Mouse (Mus musculus) thymus, postnatal 4 days (tissue): ENCODE measurements around the gene 1300017J02Rik.
A peak's percentile ranks its signal among the peaks of the same experiment; 100 is the strongest.

Experiments used
- DNase-seq: peaks from one replicate; pipeline ENCODE4 v3.0.0; 2021

The 1300017J02Rik gene

DNA sequence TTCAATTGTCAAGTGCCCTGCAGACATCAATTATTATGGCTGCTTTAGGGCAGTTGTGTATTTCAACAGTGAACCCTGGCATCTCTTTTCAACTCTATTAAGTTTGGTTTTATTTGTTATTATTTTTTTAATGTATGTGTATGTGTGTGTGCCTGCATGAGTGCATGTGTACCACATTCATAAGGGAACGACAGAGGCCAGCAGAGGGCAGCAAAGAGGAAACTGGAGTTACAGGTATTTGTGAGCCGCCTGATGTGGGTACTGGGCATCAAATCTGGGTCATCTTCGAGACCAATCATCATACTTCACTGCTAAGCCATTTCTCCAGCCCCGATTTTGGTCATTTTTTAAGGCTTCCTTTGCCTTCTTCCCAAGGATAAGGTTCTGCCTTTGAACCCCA is 39.1 kb downstream of the 1300017J02Rik start:
- DNase-seq = peak; percentile 20

DNA sequence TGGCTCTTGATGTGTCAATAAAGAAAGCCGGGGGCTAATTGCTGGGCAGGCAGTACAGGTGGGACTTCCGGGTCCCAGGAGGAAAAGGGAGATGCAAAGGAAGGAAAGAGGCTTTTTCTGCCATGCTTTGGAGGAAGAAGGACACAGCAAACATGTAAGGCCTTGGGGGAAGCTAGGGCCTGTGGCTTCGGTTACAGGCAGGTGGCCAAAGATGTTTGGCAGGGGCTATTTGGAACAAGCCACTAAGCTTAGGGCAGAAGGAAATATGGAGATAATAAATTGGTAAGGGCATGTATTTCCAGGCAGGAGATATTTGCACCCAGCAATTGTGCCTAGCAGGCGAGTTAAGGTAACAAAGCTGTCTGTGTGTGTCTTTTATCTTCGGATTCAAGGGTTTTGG is 52.0 kb downstream of the 1300017J02Rik start:
- DNase-seq = no peak

DNA sequence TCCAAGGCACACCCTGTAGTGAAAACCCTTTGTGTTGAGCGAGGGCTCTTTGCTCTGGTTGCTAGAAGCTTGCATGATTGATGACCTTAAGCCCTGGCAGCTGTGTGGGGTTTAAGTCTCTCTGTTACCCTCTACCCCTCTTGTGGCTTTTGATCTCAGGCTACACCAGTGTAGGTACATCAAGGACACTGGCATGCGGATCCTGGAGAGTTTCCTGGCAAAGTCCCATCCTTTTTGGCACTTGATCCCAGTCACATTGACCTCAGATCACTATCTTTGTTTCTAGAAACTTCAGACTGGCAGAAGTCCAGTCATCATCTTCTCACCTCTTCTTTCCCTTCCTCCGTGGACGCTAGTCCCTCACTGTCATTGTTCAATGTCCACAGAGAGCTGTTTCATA is 56.3 kb downstream of the 1300017J02Rik start:
- no peak for DNase-seq

DNA sequence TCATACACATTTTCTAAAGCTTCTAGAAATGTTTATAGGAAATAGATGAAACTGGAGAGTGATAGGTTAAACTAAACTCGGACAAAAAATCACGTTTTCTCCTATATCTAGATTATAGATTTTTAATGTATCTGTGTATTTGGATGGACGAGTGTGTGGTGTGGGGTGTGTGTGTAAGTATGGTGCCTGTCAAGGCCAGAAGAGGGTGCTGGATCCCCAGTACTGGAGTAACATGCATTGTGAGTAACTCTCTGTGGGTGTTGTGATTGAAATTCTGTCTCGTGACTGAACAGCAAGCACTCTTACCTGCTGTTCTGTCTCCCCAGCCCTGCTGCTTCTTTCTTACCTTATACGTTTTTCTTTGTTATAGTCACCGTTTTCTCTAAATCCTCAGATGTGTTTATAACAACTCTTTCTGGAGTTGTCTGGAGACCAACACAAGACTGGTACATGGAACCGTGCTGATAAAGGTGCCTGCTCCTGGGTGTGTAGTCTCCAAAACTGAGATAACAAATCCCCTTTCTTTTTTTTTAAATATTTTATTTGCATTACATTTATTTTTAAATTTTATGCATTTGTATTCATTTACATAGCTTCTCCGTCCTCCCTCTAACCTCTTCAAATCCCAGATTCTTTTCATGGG is 58.2 kb downstream of the 1300017J02Rik start:
- DNase-seq = no peak

DNA sequence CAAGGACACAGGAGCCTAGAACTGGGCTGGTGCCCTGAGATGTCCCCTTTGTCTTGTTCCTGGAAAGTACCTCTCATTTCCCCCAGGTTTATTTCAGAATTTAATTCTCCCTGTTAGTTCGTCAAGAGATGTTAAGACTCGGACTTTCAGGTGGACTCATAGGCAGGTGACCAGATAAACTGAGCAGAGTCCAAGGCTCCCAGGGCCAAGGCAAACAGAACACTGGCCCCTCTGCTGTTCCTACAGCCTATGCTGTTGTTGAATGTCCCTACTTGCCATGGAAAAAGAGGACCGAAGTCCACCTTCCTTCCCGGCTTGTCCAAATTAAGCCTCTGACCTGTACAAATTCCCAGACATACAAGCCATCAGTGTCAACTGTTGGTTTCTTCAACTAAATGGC is 61.2 kb downstream of the 1300017J02Rik start:
- DNase-seq = no peak

DNA sequence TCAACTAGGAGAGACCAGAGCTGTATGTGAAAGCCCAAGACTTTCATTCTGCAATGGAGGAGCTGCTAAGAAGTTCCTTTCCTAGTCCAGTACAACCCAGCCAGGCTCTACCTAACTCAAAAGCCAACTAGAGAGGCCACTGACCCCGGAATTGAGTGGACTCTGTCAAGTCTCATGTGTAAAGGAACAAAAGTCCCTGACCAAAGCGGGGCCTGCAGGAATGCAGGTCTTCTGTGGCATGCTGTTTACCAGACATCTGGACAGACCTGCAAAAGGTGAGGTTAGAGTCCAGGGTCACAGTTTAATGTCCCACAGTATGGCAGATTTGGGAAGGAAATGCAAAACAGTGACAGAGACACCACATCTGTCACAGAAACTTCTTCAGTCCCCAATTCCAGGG is 63.7 kb downstream of the 1300017J02Rik start:
- no peak for DNase-seq

DNA sequence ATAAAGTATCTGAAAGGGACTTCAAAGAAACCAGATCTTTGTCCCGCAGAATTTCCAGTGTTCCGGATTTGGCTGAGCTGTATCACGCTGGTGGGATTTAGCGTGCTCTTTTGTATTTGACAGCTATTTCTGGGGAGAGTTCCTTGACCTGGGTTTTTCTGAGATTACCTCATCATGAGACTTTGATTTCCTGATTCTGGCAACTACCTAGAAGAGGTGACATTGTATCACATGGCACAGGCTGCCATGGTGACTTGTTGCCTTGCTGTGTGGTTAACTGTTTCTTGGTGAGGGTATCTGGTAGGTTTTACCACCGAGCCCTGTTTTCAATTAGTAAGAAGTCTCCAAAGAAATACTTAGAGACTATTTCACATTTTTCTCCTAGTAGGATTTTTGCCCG is 65.4 kb downstream of the 1300017J02Rik start:
- DNase-seq = no peak

DNA sequence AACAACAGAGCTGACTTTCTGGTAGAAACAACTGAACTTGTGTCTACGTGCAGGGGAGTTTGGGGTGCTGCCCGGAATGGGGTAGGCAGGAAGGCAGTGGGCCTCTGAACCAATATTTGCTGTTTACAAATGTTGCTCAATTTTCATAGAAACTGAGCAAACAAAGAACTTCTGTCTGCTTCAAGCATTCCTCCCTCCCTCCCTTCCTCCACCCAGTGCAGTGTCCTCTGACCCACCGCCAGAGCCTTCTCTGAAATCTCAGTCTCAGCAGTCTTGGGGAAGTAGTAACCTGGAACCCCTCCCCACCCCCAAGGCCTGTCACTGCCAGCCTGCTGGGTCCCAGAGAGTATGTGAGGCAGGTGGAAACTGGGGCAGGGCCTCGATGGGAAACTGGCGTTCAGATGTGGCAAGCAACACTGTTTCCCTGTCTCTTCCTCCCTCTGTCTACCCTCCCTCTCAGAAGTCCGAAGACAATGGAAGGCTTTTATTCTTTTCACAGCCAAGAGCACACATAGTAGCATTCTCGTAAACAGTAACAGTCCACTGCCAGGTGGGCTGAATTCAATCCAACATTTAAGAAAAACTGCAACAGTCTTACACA is 70.2 kb downstream of the 1300017J02Rik start:
- DNase-seq = no peak

DNA sequence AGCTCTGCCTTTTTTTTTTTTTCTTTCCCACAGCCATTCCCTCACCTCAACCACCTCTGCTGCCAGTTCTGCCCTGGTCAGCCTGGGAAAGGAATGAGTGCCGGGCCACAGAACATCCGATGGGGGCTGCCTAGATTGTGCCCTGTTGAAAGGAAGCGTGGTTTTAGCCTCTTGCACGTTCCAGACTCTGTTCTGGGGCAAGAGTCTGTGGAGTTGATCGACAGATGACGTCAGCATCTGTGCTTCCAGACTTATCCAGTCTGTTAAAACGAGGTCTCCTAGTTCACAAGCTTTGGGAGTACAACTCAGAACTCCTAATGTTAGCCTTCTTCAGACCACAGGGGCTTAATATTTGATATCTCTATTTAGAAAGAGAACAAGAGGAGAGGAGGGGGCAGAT is 70.8 kb downstream of the 1300017J02Rik start:
- no peak for DNase-seq

DNA sequence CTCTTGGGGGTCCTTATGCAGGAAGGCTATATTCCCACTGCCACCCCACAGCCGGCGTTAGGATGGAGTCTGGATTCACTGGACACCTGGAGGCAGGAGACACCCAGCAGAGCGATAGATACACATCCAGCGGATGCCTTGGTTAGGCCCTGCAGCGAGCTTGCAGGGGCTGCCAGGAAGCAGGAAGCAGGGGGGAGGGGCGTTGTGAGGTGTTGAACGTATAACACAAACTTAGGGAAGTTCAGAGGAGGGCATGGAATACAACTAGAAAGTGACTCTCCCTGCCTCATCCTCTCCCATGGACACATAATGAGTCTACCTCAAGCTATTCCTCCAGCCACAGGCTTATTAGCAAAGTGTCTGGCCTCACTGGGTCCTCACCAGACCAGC is 71.9 kb downstream of the 1300017J02Rik start:
- peak; percentile 85 for DNase-seq

DNA sequence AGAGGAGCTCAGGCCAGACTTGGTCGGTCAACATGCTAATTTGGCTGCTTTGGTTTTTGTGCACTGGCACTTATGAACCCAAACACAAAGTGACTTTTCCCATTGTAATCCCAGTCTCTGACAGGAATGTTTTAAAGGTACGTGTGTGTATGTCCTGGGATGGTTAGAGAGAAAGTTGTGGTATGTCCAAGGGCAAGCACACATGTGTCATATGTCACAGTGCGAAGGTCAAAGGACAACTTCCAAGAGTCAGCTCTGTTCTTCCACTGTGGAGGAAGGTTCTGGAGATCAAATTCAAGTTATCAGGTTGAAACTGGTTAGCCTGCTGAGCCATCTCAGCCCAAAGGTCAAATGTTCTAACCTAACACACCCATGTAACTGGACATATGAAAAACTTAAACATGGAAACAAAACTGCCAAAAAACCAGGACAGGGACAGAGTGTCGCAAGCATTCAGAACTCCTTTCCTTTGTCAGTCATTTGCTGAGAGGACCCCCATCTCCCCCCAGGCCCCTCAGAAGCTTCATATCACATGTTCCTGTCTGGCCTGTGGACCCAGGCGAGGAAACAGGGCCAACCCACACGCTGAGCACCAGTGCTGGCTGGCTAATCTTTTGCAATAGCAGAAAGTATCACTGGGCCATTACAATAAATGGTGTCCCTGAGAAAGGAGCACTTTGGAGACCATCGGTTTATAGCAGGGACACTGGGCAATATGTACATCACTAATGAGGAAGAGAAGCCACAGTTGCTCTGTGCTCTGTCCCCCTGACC is 72.5 kb downstream of the 1300017J02Rik start:
- no peak for DNase-seq

DNA sequence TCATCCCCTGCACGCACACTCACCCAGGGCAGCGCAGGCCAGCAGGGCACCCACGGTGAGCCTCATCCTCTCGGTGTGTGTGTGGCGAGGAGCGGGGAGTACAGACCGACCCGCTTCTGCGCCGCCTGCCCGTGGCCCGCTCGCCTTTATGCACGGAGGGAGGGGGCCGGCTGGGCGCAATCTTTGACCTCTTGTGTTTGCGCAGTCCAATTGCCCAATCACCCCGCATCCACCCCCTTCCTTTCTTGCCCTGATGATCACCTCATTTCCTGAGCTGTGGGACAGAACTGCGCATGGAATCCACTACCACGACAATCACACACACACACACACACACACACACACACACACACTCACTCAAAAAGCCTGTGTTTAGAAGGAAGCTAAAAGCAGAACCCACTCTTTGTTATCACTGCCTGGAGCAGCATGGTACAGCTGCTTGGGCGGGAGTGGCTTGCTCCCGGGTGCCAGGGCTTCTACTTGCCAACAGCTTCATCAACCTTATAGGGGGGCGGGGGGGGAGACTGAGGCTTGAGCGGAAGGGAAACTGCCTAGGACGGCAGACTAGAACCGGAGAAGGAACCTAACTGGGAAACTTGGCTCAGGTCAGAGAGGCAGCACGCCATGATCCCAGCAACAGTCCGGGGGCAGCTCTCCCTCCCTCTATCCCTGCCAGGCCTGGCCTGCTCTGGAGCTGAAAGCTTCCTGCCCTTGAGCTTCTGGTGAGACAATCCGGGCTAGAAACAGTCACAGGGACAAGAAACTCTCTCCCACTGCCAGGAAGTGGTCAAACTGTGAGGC is 74.5 kb downstream of the 1300017J02Rik start, which contains the start of the genes Gm20425 and Trf:
Gene Gm20425, minus strand, starts transcription at position 157 of the 801 bp plus-strand sequence.
Gene Trf, minus strand, starts transcription at position 294 of the 801 bp plus-strand sequence.
- peak; percentile 50 for DNase-seq

DNA sequence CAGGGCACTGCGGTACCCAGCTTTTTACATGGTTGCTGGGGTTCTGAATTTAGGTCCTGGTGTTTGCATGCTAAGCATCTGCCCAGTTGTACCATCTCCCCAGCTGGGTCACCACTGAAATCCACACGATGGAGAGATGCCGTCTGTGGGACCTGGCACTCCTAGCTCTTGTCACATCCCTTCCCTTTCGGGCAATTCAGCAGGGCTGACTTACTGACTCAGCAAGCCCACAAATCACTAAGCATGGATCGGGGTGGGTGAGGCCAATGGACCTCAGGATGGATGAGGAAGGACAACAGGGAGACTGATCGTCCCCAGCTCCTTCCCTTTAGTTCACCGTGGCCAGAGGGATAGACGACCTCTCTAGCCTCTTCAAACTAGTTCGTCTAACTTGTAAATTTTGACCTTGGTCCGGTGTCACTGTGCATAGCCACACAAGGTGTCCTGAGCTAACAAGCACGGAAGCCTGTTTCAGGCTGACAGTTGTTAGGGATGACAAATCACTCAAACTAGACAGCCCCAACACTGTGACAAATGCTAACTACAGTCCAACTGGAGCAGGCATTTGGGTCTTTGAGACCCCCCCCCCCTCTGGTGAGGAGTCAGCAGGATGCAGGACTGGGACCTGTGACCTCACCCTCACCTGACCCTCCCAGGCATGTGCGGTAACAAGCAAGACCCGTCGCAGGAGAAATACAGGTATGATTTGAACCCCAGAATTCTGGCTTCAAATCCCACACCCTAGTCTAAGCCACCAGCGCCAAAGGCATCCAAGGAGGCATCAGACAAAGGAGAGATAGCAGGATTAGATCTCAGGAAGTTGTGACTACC is 75.6 kb downstream of the 1300017J02Rik start:
- no peak for DNase-seq

DNA sequence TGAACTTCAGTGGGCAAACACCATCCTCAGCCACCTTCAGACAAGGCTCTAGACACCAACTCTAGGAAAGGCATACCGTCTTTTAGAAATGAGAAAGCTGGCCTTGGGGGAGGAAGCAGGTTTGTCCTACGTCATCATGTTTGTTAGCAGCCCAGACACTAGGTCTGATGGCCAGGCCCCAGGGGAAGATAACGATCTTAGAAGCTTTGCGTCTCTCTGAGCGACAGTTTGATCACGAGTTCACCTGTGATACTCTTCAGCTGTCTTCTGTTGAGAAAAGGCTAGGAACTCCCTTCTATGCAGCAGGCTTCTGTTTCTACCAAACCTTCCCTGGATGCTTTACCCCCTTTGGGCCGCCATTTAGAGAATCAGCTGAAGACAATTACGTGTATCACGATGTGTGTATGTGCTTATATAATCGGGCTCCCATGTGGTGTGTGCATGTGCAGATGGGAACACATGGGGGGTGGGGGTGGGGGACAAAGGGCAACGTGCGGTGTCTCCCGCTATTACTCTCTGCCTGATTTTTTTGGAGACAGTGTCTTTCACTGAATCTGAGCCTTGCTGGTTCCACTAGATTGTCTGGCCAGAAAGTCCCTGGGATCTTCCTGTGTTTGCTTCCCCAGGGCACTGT is 76.4 kb downstream of the 1300017J02Rik start:
- DNase-seq = no peak

DNA sequence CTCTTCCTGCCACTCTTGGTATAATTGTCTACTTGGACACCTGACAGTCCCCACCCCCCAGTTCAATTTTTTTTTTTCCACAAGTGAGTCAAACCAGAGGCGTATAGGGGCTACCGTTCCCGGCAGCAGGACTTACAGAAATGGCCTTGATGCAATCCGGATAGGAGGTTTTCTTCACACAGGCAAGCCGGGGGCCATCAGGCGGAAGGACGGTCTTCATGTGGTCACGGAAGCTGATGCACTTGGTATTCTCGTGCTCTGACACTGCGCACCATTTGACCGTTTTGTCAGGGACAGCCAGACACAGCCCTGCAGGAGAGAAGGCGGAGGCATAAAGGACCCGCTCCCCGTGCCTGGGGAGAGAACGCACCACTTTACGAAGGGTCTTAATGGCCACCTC is 77.1 kb downstream of the 1300017J02Rik start:
- DNase-seq = no peak

DNA sequence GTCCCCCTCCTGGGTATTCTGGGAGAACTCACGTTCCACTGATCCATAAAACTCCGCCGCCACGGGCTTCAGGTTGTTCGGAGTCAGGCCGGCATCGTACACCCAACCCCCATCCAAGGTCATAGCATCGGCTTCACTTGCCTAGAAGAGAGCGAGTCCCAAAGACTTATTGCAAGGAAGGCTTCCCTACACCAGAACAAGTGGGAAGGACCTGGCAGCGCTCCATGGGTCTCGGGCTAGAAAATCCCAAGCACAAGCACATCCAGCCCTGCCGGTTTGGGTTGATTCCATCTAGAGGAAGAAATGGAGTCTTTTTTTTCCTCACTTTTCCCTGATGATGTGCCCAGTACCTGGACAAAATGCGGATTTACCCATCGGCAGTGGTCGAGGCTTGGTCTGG is 78.1 kb downstream of the 1300017J02Rik start:
- DNase-seq = no peak

DNA sequence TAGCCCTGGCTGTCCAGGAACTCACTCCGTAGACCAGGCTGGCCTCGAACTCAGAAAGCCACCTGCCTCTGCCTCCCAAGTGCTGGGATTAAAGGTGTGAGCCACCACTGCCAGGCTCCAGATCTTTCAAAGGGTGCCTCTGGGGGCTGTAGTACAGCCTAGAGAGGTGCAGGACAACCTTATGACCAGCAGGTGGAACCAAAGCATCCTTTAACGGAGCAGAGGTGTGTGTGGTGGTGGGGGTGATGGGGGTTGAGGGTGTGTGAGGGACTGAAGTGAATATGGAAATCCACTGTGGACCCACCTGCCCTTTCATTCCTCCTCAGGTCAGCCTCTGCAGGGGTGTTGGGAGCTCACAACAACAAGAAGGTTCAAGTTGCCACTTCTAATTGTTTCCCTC is 79.4 kb downstream of the 1300017J02Rik start:
- peak; percentile 66 for DNase-seq

DNA sequence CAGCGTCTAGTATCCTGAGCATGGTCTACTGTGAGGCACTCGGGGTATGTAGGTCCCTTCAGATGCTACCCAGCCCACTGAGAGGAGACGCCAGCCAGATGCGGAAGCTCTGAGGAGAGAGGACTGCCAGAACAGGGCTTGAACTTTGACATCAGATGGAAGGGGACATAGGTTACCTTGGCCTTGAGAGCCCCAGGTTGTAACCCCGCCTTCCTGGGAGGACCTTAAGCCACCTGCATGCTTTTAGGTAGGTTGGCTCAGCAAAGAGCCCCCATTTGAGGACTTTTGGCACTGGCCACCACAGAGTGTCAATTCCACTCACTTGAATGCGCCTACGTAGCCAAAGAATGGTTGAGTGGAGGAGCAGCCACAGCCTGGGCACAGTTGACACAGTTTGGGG is 80.2 kb downstream of the 1300017J02Rik start:
- no peak for DNase-seq

DNA sequence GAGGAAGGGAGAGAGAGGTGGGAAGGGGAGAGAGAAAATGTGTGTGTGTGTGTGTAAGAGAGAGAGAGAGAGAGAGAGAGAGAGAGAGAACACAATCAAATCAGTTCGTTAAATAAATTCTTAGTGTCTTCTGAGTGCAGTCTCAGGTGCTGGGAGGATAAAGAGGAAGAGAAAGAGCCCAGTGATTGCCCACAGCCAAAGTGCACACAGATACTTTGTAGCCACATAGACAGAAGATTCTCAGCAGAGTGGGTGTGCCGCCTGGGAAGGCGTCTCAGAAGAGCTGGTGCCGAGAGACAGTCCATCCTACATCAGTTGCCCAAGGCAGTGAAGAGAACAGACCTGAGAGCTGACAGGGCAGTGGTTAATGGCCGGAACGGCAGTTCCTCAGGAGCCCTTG is 90.6 kb downstream of the 1300017J02Rik start:
- no peak for DNase-seq

DNA sequence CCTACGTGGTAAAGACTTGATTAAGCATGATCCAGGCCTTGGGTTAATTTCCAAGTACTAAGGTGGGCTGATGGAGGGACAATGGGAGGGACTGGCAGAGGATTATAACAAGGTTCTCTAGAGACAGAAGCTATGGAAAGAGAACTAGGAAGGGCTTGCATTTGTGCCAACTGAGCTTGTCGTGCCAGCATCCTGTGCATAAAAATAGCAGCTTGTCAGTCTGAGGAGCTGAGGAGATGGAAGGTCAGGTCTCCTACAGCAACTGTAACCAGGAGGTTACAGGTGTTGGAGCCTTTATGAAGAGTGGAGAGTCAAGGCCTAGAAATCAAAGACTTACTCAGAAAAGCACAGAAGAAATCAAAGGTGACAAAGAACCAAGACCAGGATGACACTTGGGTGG is 91.3 kb downstream of the 1300017J02Rik start:
- no peak for DNase-seq

DNA sequence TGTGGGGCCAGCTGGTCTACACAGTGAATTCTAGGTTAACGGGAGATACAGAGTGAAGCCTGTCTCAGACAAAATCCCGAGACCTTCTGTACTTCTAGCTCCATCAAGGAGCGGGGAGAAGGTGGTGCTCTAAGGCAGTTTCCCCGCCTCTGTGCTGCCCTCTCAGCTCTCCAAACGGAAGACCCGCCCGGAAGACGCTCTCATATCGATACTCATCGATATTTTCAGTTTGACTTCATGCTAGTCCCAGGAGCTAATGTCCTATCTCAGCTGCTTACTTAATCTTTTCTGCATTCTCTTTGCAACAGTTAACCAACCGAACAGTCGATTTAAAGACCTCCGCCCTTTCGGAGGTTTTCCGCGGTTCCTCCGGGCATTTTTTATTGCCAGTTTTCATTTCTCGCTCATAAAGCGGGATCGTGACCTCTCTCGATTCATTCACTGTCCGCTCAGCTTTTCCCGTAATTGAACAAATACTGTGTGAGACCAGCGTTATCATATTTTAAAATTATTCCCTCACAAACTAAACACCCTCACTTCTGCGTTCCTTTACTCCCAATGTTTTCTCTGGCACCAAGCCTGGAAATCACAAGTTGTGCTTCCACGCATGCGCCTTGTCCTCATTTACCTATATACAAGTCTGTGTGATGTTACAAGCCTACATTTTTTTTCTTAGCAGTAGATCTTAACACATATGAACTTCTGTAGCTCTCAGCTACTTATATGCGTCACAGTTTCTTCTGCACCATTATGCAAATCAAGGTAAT is 92.0 kb downstream of the 1300017J02Rik start:
- DNase-seq = no peak
